Mouse (Mus musculus): ENCODE measurements around the gene Pi4kb.

Pi4kb gene

GRCm38 (mm10) chr3:94958295-94958694 lies 16.2 kb upstream of the Pi4kb start:
- no peak for DNase-seq

GRCm38 (mm10) chr3:94959871-94960270 lies 14.7 kb upstream of the Pi4kb start:
- DNase-seq: peak; percentile 92

GRCm38 (mm10) chr3:94960322-94960721 lies 14.2 kb upstream of the Pi4kb start:
- DNase-seq: peak; percentile 90

- no peak for DNase-seq
Measured at GRCm38 (mm10) chr3:94964989-94965388, 9.5 kb upstream of the Pi4kb start.

- peak; percentile 70 for DNase-seq
Measured at GRCm38 (mm10) chr3:94965878-94966277, 8.7 kb upstream of the Pi4kb start.

GRCm38 (mm10) chr3:94972552-94972951 lies 2.0 kb upstream of the Pi4kb start:
- no peak for DNase-seq

GRCm38 (mm10) chr3:94973620-94974019 lies 911 bp upstream of the Pi4kb start:
- no peak for DNase-seq

GRCm38 (mm10) chr3:94974026-94974527 lies 454 bp upstream of the Pi4kb start:
- DNase-seq: no peak

- DNase-seq: no peak
Measured at GRCm38 (mm10) chr3:94984312-94984711, 9.8 kb downstream of the Pi4kb start.

GRCm38 (mm10) chr3:94985513-94985912 lies 11.0 kb downstream of the Pi4kb start:
- no peak for DNase-seq

GRCm38 (mm10) chr3:94987578-94987977 lies 13.0 kb downstream of the Pi4kb start:
- DNase-seq: peak; percentile 99

GRCm38 (mm10) chr3:94989159-94989761 lies 14.7 kb downstream of the Pi4kb start:
- peak; percentile 93 for DNase-seq

GRCm38 (mm10) chr3:94996946-94997345 lies 22.4 kb downstream of the Pi4kb start:
- DNase-seq: peak; percentile 93

- DNase-seq: no peak
Measured at GRCm38 (mm10) chr3:95002569-95002968, 28.0 kb downstream of the Pi4kb start.

GRCm38 (mm10) chr3:95003273-95003672 lies 28.7 kb downstream of the Pi4kb start:
- no peak for DNase-seq

GRCm38 (mm10) chr3:95005651-95006050 lies 31.1 kb downstream of the Pi4kb start:
- DNase-seq: no peak

GRCm38 (mm10) chr3:95007706-95008105 lies 33.2 kb downstream of the Pi4kb start:
- DNase-seq: peak; percentile 93

- DNase-seq: no peak
Measured at GRCm38 (mm10) chr3:95010396-95010795, 35.9 kb downstream of the Pi4kb start.

GRCm38 (mm10) chr3:95012982-95013381 lies 38.5 kb downstream of the Pi4kb start:
- DNase-seq: no peak

- DNase-seq: peak; percentile 91
Measured at GRCm38 (mm10) chr3:95013699-95014427, 39.3 kb downstream of the Pi4kb start.

- DNase-seq: peak; percentile 94
Measured at GRCm38 (mm10) chr3:95014428-95015151, 40.1 kb downstream of the Pi4kb start.

- peak; percentile 100 for DNase-seq
Measured at GRCm38 (mm10) chr3:95015337-95015872, 40.9 kb downstream of the Pi4kb start, which contains the start of gene Zfp687. TSS of gene Zfp687 (minus strand) at chr3:95015448.

- DNase-seq: peak; percentile 99
Measured at GRCm38 (mm10) chr3:95015891-95016531, 41.5 kb downstream of the Pi4kb start.

Data from heart, adult 11 months (tissue).